ENCODE assay signal across 19 mouse cellular contexts in genomic region chr6:4493666-4494065, GRCm38 (mm10).
"Had no signal": no experiment of that assay in that cellular context is flagged by ENCODE, and none has a peak within 500 bp of the region (broad histone marks: within the 10 kb centered on the region; RNA-seq: fewer than 3 reads in every experiment).

No protein-coding gene starts in this region.

- H3K4me3 ChIP-seq: liver, embryonic 15.5 days; lung, embryonic 15.5 days; midbrain, embryonic 10.5 days; midbrain, embryonic 12.5 days; neural tube, embryonic 12.5 days; stomach, embryonic 15.5 days had no signal

- H3K4me1 ChIP-seq: liver, embryonic 15.5 days; stomach, embryonic 15.5 days had no signal

- H3K4me2 ChIP-seq: liver, embryonic 15.5 days; lung, embryonic 15.5 days; midbrain, embryonic 12.5 days; neural tube, embryonic 12.5 days; stomach, embryonic 15.5 days had no signal

- H3K9me3 ChIP-seq: liver, embryonic 15.5 days; lung, embryonic 15.5 days; midbrain, embryonic 10.5 days; midbrain, embryonic 12.5 days; neural tube, embryonic 12.5 days; stomach, embryonic 15.5 days had no signal

- H3K27ac ChIP-seq: liver, embryonic 15.5 days; lung, embryonic 15.5 days; macrophage; midbrain, embryonic 10.5 days; midbrain, embryonic 12.5 days; neural tube, embryonic 12.5 days; stomach, embryonic 15.5 days; stomach, postnatal 0 days had no signal

- ATAC-seq: liver, postnatal 0 days; lung, postnatal 0 days; midbrain, embryonic 16.5 days had no signal

- H3K36me3 ChIP-seq: liver, embryonic 15.5 days; lung, embryonic 15.5 days; midbrain, embryonic 10.5 days; midbrain, embryonic 12.5 days; neural tube, embryonic 12.5 days; stomach, embryonic 15.5 days had no signal

- H3K9ac ChIP-seq: liver, embryonic 15.5 days; liver, postnatal 0 days; lung, embryonic 15.5 days; midbrain, embryonic 12.5 days; neural tube, embryonic 12.5 days; stomach, embryonic 15.5 days had no signal

- DNase-seq: liver, postnatal 0 days; lung, adult 2 months; lung, postnatal 14 days; lung, postnatal 36 days; midbrain, embryonic 14.5 days; right cerebral cortex, postnatal 14 days; thymus, adult 2 months; thymus, postnatal 14 days; thymus, postnatal 36 days had no signal

- H3K27me3 ChIP-seq: liver, embryonic 15.5 days; lung, embryonic 15.5 days; midbrain, embryonic 12.5 days; neural tube, embryonic 12.5 days; stomach, embryonic 15.5 days had no signal
